Mouse (Mus musculus): ENCODE results near the gene Hectd2.

Hectd2 gene

DNA sequence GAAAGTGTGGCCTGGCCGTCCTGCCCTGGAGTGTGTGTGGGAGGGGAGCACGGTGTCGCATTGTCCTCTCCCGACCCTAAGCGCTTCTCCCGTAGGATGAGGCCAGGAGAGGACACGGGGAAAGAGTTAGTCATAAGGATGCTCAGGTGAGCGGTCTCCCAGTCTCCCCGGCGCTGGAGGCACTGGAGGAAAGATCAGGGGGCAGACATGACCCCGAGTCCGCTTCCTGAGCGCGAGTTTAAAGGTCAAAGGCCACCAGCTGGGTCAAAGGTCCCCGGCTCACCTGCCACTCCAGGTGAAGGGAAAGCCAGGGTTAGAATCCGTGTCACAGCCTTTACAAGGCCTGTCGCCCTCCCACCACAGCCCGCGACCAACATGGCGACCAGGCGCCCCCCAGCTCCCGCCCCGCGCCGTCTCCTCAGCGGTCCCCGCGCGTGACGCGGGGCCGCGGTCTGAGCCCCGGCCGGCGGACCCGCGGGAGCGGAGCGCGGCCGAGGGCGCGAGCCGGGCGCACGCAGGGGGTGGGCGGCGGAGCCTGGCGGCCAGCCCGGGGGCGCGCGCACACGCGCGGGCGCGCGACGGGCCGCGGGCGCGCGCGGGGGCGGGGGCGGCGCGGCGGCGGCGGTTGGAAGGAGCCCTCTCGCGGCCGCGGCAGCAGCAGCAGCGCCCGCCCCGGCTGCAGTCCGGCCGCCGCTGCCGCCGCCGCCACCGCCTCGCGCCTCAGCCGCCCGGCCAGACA, at the start of gene Hectd2:
Hectd2 (plus strand) TSS at position 594 of the 739 bp plus-strand sequence.
- DNase-seq (ENCODE audit: low spot score in 2 of 2), result peak; percentile 19 to 33

- DNase-seq (ENCODE audit: low spot score in 2 of 2), result no peak
Observed at GRCm38 (mm10) chr19:36504716-36505115, 49.7 kb upstream of the Hectd2 start.

DNA sequence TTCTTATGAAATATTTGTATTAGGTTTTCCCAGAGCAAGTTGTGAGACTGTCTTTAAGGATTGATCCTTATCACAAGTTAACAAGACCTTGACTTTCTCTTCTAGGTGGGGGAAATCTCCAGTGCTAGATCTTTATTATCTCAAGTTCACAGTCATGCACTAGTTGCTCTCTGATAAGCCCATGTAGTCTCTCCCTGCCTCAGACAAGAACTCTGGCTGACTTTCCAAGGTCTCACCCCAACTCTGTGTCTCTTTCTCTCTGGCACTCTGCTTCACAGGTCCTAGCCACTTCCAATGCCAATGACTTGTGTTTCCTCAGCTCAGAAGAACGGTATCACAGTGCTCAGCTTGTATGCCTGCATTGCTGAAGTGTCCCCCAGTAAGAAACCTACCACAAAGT, 43.1 kb upstream of the Hectd2 start:
- no peak for DNase-seq (ENCODE audit: low spot score in 2 of 2)

- DNase-seq (ENCODE audit: low spot score in 2 of 2), result no peak
Observed at GRCm38 (mm10) chr19:36518461-36518860, 36.0 kb upstream of the Hectd2 start.

- DNase-seq (ENCODE audit: low spot score in 2 of 2), result no peak
Observed at GRCm38 (mm10) chr19:36521568-36521967, 32.9 kb upstream of the Hectd2 start.

DNA sequence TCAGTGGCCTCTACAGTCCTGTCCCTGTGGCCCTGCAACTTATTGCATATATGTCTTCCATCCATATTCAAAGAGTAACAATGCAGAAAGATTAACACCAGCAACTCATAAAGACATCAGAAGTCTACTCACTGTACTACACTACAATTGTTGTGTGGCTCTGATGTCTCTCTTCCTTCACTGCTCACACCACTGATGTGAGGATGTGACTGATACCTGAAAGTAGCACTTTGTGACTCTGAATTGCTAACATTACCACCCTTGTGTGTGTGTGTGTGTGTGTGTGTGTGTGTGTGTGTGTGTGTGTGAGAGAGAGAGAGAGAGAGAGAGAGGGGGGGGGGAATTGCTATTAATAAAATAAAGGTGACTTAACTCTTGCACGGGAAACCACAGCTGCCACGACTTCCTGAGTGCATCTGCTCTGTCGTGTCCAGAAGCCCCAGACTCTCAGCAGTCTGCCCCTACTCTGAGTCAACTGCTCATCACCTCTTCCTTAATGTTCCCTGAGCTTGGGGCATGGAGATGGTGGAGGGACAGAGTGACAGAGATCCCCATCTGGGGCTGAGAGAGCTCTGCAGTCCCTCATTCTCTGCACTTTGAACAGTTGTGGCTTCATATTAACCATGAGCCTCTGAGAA, 31.8 kb upstream of the Hectd2 start:
- peak in 1 of 2 experiments; percentile 24 for DNase-seq (ENCODE audit: low spot score in 2 of 2)

GRCm38 (mm10) chr19:36525071-36525470, 29.4 kb upstream of the Hectd2 start:
- DNase-seq (ENCODE audit: low spot score in 2 of 2), result no peak

GRCm38 (mm10) chr19:36533082-36533481, 21.4 kb upstream of the Hectd2 start:
- peak in 1 of 2 experiments; percentile 62 for DNase-seq (ENCODE audit: low spot score in 2 of 2)

- DNase-seq (ENCODE audit: low spot score in 2 of 2), result no peak
Observed at GRCm38 (mm10) chr19:36534011-36534765, 20.3 kb upstream of the Hectd2 start.

DNA sequence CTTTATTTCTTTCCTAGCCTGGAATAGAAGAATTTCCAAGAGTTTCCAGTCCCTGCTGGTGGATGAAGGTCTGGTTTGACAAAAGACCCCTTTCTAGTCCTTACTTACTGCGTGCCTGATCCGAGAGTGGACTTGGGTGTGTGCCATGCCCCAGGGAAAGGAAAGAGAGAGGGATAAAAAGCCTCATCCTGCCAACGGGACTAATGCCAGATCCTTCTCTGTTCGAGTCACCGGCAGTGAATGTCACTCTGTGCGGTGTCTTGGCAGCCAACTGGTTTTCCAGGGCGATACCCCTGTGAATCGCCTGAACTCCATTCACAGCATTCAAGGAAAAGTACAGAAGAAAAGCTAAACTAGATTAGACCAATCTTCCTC, 19.7 kb upstream of the Hectd2 start:
- DNase-seq (ENCODE audit: low spot score in 2 of 2), result no peak

DNA sequence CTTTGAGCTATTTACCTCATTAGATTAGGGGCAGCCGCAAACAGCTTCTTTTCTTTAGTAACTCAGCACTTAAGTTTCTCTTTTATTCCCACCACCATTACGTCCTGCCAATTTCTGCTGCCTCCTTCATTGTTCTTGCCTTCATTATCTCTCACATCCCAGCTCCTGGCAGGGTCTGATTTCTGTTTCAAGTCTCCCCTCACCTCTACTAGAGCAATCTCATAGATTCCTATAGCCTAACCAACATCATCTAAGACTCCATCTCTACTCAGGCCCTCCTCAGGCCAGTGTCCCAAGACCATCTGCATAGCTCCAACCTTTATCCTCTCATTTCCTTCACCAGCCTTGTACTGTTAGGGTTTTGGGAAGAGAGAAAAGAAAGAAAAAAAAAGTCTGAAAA, 19.3 kb upstream of the Hectd2 start:
- no peak for DNase-seq (ENCODE audit: low spot score in 2 of 2)

DNA sequence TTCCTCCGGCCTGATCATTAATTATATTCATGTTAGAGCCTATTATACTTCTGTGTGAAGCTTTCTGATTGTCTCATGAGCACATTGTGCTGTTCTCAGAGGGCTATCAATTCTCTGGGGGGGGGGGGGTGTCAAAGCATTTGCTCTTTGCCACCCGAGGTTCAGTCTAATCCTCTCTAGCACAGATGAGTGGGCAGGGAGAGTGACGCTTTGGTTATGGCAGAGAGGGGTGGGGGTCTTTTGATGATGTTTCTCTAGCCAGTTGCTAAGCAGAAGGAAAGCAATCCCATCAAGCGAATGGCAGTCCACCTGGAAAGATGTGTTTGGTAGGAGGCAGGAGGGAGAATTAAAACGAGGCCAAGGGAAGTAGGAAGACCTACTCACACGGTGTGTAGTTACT, 18.6 kb upstream of the Hectd2 start:
- no peak for DNase-seq (ENCODE audit: low spot score in 2 of 2)

GRCm38 (mm10) chr19:36536929-36537328, 17.5 kb upstream of the Hectd2 start:
- DNase-seq (ENCODE audit: low spot score in 2 of 2), result no peak

- peak in 1 of 2 experiments; percentile 48 for DNase-seq (ENCODE audit: low spot score in 2 of 2)
Observed at GRCm38 (mm10) chr19:36538528-36538927, 15.9 kb upstream of the Hectd2 start.

GRCm38 (mm10) chr19:36539311-36539710, 15.1 kb upstream of the Hectd2 start:
- DNase-seq (ENCODE audit: low spot score in 2 of 2), result no peak

- no peak for DNase-seq (ENCODE audit: low spot score in 2 of 2)
Observed at GRCm38 (mm10) chr19:36540012-36540606, 14.3 kb upstream of the Hectd2 start.

- no peak for DNase-seq (ENCODE audit: low spot score in 2 of 2)
Observed at GRCm38 (mm10) chr19:36540776-36541175, 13.7 kb upstream of the Hectd2 start.

DNA sequence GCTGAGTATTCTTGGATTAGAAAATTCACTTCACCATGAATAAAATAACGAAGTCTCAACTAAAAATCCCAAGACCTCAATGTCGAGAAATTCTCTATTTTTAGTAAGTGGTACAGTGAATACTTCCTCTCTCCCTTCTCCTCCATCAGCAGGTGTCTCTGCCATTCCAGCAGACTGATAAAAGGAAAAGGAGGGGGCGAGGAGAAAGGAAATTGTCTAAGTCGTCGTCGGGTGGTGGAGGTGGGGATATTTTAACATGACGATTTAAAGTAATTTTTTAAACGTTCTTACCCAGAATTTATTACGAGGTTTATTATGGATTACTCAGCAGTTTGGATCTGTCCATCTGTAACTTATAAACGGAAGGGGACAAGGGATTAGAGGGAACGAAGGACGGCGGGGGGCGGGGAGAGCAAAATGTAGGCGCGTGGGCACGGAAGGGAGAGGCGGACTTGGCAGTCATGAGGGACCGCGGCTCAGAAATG, 836 bp upstream of the Hectd2 start:
- no peak for DNase-seq (ENCODE audit: low spot score in 2 of 2)

GRCm38 (mm10) chr19:36554785-36555595, 551 bp downstream of the Hectd2 start:
- peak; percentile 32 to 52 for DNase-seq (ENCODE audit: low spot score in 2 of 2)

DNA sequence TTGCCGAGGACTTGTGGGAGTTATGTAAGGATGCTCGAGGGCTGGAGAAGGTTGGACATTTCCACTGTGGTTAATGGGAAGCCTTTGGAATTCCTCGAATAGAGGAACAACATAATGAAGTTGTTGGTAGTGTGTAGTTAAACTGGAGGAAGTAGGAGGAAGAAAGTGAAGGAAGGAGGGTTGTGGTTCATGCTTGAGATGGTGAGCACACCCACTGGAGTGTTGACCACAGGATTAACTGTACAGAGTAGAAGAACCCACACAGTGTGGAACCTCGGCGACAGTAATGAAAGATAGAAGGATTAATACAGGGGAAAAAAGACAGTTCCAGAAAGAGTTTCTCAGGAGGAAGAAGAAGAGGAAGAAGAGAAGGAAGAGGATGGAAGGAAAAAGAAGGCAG, 4.9 kb downstream of the Hectd2 start:
- no peak for DNase-seq (ENCODE audit: low spot score in 2 of 2)

- DNase-seq (ENCODE audit: low spot score in 2 of 2), result no peak
Observed at GRCm38 (mm10) chr19:36560160-36560559, 5.7 kb downstream of the Hectd2 start.

Measured in spleen, postnatal 10 days (tissue).